Mouse (Mus musculus): ENCODE measurements around the gene Gbgt1.
"Not testable (repeated sequence)": the region's sequence is repeated elsewhere in the genome, so short reads cannot be mapped to it uniquely, and the experiment has no call there.

DNA sequence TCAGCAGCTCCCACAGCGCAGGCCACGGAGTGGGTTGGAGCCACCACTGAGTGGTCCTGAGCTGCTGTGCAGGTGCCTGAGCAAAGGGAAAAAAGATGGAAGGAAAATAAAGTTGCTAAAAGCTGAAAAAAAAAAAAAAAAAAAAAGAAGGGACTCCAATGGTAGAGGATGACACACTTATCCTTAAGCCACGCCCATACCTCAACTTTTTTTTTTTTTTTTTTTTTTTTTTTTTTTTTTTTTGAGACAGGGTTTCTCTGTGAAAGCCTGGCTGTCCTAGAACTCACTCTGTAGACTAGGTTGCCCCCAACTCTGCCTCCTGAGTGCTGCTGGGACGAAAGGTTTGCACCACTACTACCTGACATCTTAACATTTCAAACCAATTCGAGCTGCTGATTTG lies 18.7 kb upstream of the Gbgt1 start:
- not testable (repeated sequence) for TF ChIP-seq CTCF (IDR thresholded peaks at IDR 0.05; ENCODE audit: extremely low read depth, insufficient read length, insufficient replicate concordance, low read depth, low read length); POLR2A (IDR thresholded peaks at IDR 0.05; ENCODE audit: low read depth, low read length)

Data from small intestine, adult 2 months (tissue).